Mouse (Mus musculus) G1E (cell line): ENCODE data around the gene Eif1.

ENCODE experiments used
- CTCF ChIP-seq: IDR thresholded peaks from 2 replicates; pipeline ENCODE4 v1.5.1; 2012; ENCODE audit warnings: low read depth, low read length, inconsistent platforms, mixed read lengths
- GATA1 ChIP-seq: IDR thresholded peaks from 2 replicates; pipeline ENCODE4 v1.6.1; 2012; ENCODE audit warnings: borderline replicate concordance, low read length, inconsistent platforms, mixed read lengths
- GATA2 ChIP-seq: IDR thresholded peaks from 2 replicates; pipeline ENCODE4 v1.6.1; 2012; ENCODE audit warnings: low read depth, low read length, inconsistent platforms, borderline replicate concordance
- POLR2AphosphoS5 ChIP-seq: IDR thresholded peaks from 2 replicates; pipeline ENCODE4 v1.6.1; 2012; ENCODE audit warnings: low read depth, low read length, inconsistent platforms; ENCODE audit not compliant: insufficient replicate concordance
- TAL1 ChIP-seq: conservative IDR thresholded peaks from 2 replicates; pipeline ENCODE4 v1.6.1; 2012; ENCODE audit warnings: low read depth, low read length, inconsistent platforms, mixed read lengths

- TF ChIP-seq CTCF (no peak), GATA1 (no peak), POLR2AphosphoS5 (no peak), GATA2 (no peak), TAL1 (no peak)
These were observed 24.6 kb downstream of the Eif1 start for GRCm38 (mm10) chr11:100344269-100344668.
